Mouse (Mus musculus): ENCODE data around the gene Egflam. TPM values are rescaled to one million over a fixed set of nuclear protein-coding genes. Genes with fewer than 3 reads are reported as not detected.
A peak's percentile ranks its signal among the peaks of the same experiment; 100 is the strongest.

Gene Egflam
- polyA plus RNA-seq, 1 experiment: 15.9 TPM

DNA sequence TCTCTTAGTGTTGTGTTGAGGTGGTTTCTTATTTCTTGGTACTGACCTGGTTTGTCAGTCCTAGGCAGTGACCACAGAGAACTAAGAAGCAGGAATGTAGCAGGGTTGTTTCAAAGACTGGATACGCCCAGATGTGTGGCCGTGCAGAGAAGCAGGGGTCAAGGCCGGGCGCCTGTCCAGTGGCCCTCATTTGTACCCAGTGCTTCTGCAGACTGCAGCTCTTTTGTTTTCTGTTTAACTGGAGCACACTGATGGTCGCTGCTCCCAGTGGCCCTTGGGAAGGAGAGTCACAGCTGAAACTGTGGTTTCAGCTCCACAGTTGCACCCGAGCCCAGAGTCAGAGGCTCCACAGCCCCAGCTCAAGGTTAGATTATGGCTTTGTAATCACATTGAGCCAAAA lies 217.6 kb downstream of the Egflam start:
- H3K36me3 ChIP-seq (ENCODE audit: control insufficient read depth, insufficient read depth, low read length): peaks cover 2% of the 10 kb centered on the region; the same call in 1 of the 2 replicates
- H3K4me3 ChIP-seq (ENCODE audit: control insufficient read depth, low read depth, low read length): no peak overlapping the region
- H3K27me3 ChIP-seq (ENCODE audit: control insufficient read depth, insufficient read depth, low read length): no peaks in the 10 kb centered on the region
- TF ChIP-seq CTCF (IDR thresholded peaks at IDR 0.05; ENCODE audit: control insufficient read depth, insufficient read depth, insufficient replicate concordance, low read depth, low read length) (no peak), POLR2A (IDR thresholded peaks at IDR 0.05; ENCODE audit: control insufficient read depth, low read depth, low read length) (0 out of 2 replicates have a peak, but pooled peaks have one; percentile 16)
- no peaks in the 10 kb centered on the region; the same call in 1 of the 2 replicates for H3K4me1 ChIP-seq (ENCODE audit: control insufficient read depth, insufficient read depth, low read length)
- no peak overlapping the region for H3K27ac ChIP-seq (ENCODE audit: control insufficient read depth, insufficient read depth, low read depth, low read length)

DNA sequence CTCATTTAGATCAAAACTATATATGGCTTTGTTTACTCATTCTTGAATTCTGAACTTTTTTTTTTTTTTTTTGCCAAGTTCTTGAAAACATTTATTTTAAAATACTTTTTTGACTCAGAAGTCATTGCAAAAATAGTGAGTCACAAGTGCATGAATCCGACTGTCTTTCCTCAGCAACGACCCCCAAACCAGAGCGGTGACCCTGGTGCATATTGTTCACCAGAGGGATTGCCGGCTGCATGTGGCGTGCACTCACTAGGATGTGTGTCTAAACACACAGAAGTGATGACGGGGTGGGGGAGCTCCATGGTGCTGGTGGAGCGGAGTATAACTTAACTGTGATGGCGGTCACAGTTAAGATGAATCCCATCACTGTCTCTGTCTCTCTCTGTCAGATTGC lies 224.4 kb downstream of the Egflam start:
- no peak overlapping the region for H3K4me3 ChIP-seq (ENCODE audit: control insufficient read depth, low read depth, low read length)
- no peak overlapping the region for H3K27ac ChIP-seq (ENCODE audit: control insufficient read depth, insufficient read depth, low read depth, low read length)
- H3K27me3 ChIP-seq (ENCODE audit: control insufficient read depth, insufficient read depth, low read length): no peaks in the 10 kb centered on the region
- H3K36me3 ChIP-seq (ENCODE audit: control insufficient read depth, insufficient read depth, low read length): peaks cover 2% of the 10 kb centered on the region; the same call in 1 of the 2 replicates
- H3K4me1 ChIP-seq (ENCODE audit: control insufficient read depth, insufficient read depth, low read length): no peaks in the 10 kb centered on the region
- no peak for TF ChIP-seq POLR2A (IDR thresholded peaks at IDR 0.05; ENCODE audit: control insufficient read depth, low read depth, low read length)
- TF ChIP-seq CTCF (IDR thresholded peaks at IDR 0.05; ENCODE audit: control insufficient read depth, insufficient read depth, insufficient replicate concordance, low read depth, low read length): no peak

DNA sequence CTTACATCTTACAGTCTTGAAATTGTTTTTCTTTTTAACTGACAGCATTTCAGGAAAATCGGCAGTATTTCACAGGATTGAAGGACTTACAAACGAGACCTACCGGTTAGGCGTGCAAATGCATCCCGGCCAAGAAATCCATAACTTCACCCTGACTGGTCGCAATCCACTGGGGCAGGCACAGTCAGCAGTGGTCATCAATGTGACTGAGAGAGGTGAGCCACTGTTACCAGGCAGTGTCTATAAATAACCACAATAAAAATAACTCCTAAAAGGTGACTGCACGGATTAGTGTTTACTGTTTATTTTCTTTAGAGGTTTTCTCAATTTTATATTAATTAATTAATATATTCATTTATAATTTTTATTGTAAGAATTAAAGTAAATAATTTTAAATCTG lies 224.8 kb downstream of the Egflam start:
- Histone ChIP-seq H3K4me1 (ENCODE audit: control insufficient read depth, insufficient read depth, low read length) (no peaks in the 10 kb centered on the region), H3K4me3 (ENCODE audit: control insufficient read depth, low read depth, low read length) (no peak overlapping the region), H3K27ac (ENCODE audit: control insufficient read depth, insufficient read depth, low read depth, low read length) (no peak overlapping the region), H3K36me3 (ENCODE audit: control insufficient read depth, insufficient read depth, low read length) (peaks cover 2% of the 10 kb centered on the region; the same call in 1 of the 2 replicates), H3K27me3 (ENCODE audit: control insufficient read depth, insufficient read depth, low read length) (no peaks in the 10 kb centered on the region)
- TF ChIP-seq POLR2A (IDR thresholded peaks at IDR 0.05; ENCODE audit: control insufficient read depth, low read depth, low read length) (no peak), CTCF (IDR thresholded peaks at IDR 0.05; ENCODE audit: control insufficient read depth, insufficient read depth, insufficient replicate concordance, low read depth, low read length) (no peak)

DNA sequence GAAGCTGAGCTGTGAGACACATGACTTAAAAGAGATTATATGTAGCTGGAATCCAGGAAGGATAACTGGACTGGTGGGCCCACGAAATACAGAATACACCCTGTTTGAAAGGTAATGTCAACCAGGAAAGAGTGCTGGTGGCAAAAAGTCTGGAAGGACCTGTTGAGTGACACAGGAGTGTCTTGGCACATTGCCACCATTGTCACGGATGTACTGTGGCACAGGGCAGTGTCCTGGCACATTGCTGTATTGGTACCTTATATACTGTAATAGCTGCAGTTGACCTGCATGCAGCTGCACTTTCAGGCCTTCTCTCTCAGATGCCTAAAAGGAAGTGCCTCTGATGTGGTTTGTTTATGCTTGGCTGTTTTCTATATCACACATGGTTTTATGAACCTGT lies 225.3 kb downstream of the Egflam start:
- Histone ChIP-seq H3K27me3 (ENCODE audit: control insufficient read depth, insufficient read depth, low read length) (no peaks in the 10 kb centered on the region), H3K36me3 (ENCODE audit: control insufficient read depth, insufficient read depth, low read length) (no peaks in the 10 kb centered on the region; the same call in 1 of the 2 replicates), H3K4me3 (ENCODE audit: control insufficient read depth, low read depth, low read length) (no peak overlapping the region), H3K27ac (ENCODE audit: control insufficient read depth, insufficient read depth, low read depth, low read length) (no peak overlapping the region), H3K4me1 (ENCODE audit: control insufficient read depth, insufficient read depth, low read length) (no peaks in the 10 kb centered on the region)
- TF ChIP-seq POLR2A (IDR thresholded peaks at IDR 0.05; ENCODE audit: control insufficient read depth, low read depth, low read length) (no peak), CTCF (IDR thresholded peaks at IDR 0.05; ENCODE audit: control insufficient read depth, insufficient read depth, insufficient replicate concordance, low read depth, low read length) (no peak)

DNA sequence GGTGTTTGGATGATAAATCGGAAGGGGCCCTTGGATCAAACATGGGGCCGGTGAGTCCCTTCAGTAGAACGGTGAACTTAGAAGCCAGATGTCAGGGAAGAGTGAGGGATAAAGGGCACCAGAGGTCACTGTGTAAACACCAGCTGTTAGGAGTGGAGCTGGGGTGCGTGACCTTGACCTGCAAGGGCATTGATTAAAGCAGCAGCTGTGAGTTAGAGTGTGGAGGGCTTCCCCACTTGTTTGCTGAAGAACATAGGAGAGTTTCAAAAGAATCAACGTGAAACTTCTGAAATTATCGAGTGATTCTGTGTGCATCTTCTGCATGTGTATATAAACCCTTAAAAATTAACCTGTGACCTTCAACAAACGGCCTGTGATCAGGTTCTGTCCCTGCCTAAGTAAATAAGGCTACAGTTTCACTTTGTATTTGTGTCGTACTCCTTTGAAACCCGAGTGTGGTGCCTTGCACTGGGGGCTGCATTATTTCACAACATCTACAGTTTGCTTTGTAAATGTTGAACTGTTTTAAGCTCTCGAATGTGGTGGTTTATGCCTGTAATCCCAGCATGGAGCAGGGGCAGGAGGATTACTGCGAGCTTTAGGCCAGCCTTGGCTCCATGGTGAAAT lies 230.2 kb downstream of the Egflam start:
- H3K27me3 ChIP-seq (ENCODE audit: control insufficient read depth, insufficient read depth, low read length): no peaks in the 10 kb centered on the region
- H3K4me1 ChIP-seq (ENCODE audit: control insufficient read depth, insufficient read depth, low read length): no peaks in the 10 kb centered on the region
- no peak overlapping the region for H3K27ac ChIP-seq (ENCODE audit: control insufficient read depth, insufficient read depth, low read depth, low read length)
- no peak overlapping the region for H3K4me3 ChIP-seq (ENCODE audit: control insufficient read depth, low read depth, low read length)
- H3K36me3 ChIP-seq (ENCODE audit: control insufficient read depth, insufficient read depth, low read length): no peaks in the 10 kb centered on the region; the same call in 1 of the 2 replicates
- TF ChIP-seq POLR2A (IDR thresholded peaks at IDR 0.05; ENCODE audit: control insufficient read depth, low read depth, low read length): no peak
- no peak for TF ChIP-seq CTCF (IDR thresholded peaks at IDR 0.05; ENCODE audit: control insufficient read depth, insufficient read depth, insufficient replicate concordance, low read depth, low read length)

DNA sequence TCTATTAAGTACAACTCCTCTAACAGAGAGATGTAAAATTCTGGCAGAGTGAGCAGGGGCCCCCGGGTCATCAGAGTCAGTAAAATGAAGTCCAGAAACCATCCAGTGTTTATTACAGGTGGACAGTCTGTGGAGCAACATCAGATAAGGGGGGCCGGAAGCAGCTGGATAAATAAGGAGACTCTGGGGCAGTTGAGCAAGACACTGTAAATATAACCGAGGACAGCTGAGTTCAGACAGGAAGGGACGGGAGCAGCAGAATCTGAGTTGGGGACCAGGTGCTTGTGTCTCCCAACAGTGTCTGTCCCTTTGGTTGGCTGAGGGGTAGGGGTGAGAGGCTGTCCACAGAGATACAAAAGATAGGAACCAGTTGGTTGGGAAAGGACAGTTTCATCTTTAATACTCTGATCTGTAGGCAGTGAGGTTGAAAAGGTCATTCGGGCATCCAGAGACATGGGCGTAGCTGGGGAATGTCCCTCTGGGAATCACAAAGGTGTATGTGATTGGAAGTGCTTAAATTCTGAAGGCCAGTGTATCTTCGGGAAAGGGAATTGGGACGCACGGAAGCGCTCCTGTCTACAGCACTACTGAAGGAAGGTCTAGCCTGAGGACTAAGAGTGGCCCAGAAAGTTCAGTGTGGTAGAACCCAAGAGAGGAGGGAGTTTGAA lies 230.8 kb downstream of the Egflam start:
- Histone ChIP-seq H3K27me3 (ENCODE audit: control insufficient read depth, insufficient read depth, low read length) (no peaks in the 10 kb centered on the region), H3K36me3 (ENCODE audit: control insufficient read depth, insufficient read depth, low read length) (no peaks in the 10 kb centered on the region; the same call in 1 of the 2 replicates), H3K27ac (ENCODE audit: control insufficient read depth, insufficient read depth, low read depth, low read length) (no peak overlapping the region), H3K4me1 (ENCODE audit: control insufficient read depth, insufficient read depth, low read length) (no peaks in the 10 kb centered on the region), H3K4me3 (ENCODE audit: control insufficient read depth, low read depth, low read length) (no peak overlapping the region)
- no peak for TF ChIP-seq POLR2A (IDR thresholded peaks at IDR 0.05; ENCODE audit: control insufficient read depth, low read depth, low read length)
- TF ChIP-seq CTCF (IDR thresholded peaks at IDR 0.05; ENCODE audit: control insufficient read depth, insufficient read depth, insufficient replicate concordance, low read depth, low read length): no peak

DNA sequence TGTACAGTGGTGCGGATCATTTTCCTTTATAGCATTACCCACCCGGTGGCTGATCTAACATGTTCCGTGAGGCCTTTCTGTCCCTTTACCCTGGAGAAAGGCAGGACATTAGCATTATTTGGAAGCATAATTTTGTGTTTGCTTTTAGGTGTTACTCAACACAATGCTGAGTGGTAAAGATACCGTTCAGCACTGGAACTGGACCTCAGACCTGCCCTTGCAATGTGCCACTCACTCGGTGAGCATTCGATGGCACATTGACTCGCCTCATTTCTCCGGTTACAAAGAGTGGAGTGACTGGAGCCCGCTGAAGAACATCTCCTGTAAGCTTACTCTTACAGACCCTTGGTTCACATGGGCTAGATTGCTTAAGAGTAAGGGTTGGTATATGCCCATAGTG lies 231.5 kb downstream of the Egflam start:
- no peaks in the 10 kb centered on the region for H3K27me3 ChIP-seq (ENCODE audit: control insufficient read depth, insufficient read depth, low read length)
- TF ChIP-seq POLR2A (IDR thresholded peaks at IDR 0.05; ENCODE audit: control insufficient read depth, low read depth, low read length) (no peak), CTCF (IDR thresholded peaks at IDR 0.05; ENCODE audit: control insufficient read depth, insufficient read depth, insufficient replicate concordance, low read depth, low read length) (no peak)
- H3K4me1 ChIP-seq (ENCODE audit: control insufficient read depth, insufficient read depth, low read length): no peaks in the 10 kb centered on the region
- H3K36me3 ChIP-seq (ENCODE audit: control insufficient read depth, insufficient read depth, low read length): no peaks in the 10 kb centered on the region; the same call in 1 of the 2 replicates
- H3K27ac ChIP-seq (ENCODE audit: control insufficient read depth, insufficient read depth, low read depth, low read length): no peak overlapping the region
- H3K4me3 ChIP-seq (ENCODE audit: control insufficient read depth, low read depth, low read length): no peak overlapping the region

Measured in testis, adult 2 months (tissue).